Mouse (Mus musculus): Measurements from ENCODE around the gene Try5. TPM values are rescaled to one million over a fixed set of nuclear protein-coding genes. Genes with fewer than 3 reads are reported as not detected.
"Not testable (repeated sequence)": the region's sequence is repeated elsewhere in the genome, so short reads cannot be mapped to it uniquely, and the experiment has no call there.

Gene Try5
- polyA plus RNA-seq (2016; fragmentation: Nextera tagmentation; extraction: Ambion mirVana): not detected in 2 replicates

DNA sequence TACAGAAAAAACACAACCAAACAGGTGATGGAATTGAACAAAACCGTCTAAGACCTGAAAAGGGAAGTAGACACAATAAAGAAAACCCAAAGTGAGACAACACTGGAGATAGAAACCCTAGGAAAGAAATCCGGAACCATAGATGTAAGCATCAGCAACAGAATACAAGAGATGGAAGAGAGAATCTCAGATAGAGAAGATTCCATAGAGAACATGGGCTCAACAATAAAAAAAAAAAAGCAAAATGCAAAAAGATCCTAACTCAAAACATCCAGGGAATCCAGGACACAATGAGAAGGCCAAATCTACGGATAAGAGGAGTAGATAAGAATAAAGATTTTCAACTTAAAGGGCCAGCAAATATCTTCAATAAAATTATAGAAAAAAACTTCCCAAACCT is at the start of gene Try5:
TSS of gene Try5 (minus strand) at position 101 of the 400 bp plus-strand sequence.
- not testable (repeated sequence) for H3K36me3 ChIP-seq; H3K4me2 ChIP-seq (replicated peaks); H3K27ac ChIP-seq; H3K27me3 ChIP-seq; H3K9me3 ChIP-seq (replicated peaks); H3K4me3 ChIP-seq; H3K4me1 ChIP-seq; ATAC-seq (ENCODE audit: low FRiP score); H3K9ac ChIP-seq
- 75% methylated on average over 3 of the region's 3 CpGs for WGBS

DNA sequence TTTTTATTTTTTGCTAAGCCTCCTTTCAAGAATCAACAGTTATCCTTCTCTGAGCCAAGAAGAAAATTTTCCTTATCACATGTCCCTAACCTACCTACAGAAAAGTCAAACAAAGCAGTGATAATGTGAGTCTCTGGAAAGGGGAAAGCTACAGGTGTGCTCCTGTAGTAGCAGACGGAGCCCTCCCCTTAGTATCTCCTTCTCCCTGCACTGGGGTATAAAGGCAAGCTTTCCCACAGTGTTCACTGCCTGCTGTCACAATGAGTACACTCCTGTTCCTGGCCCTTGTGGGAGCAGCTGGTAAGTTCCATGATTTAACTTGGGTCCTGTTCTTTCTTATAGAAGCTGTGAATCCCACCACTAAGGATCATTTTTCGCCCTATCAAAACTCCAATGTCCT is 37.3 kb upstream of the Try5 start, which contains the start of gene Try10:
TSS of gene Try10 (plus strand) at position 174 of the 400 bp plus-strand sequence.
- no peak within 1 kb of the TSS for H3K4me2 ChIP-seq (replicated peaks)
- 79% methylated on average over 2 of the region's 2 CpGs for WGBS
- no peaks in the 10 kb centered on the region for H3K36me3 ChIP-seq

DNA sequence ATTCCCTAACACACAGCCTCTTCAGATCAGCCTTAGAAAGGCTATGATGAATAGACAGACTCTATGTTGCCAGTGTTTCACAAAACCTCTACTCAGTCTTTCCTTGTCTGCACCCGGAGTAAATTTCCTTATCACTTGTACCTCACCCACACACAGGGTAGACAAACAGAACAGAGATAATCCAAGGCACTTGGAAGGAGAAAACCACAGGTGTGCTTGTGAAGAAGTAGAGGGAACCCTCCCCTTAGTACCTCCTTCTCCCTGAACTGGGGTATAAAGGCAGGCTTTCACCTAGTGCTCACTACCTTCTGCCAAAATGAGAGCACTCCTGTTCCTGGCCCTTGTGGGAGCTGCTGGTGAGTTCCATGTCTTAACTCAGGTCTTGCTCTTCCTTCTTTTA is 14.7 kb downstream of the Try5 start, which contains the start of gene Try4:
TSS of gene Try4 (plus strand) at position 301 of the 400 bp plus-strand sequence.
- no peaks in the 10 kb centered on the region for H3K9me3 ChIP-seq (replicated peaks)
- H3K4me1 ChIP-seq: no peaks in the 10 kb centered on the region
- no peaks in the 10 kb centered on the region for H3K27me3 ChIP-seq
- no peak within 1 kb of the TSS for H3K9ac ChIP-seq
- 82% methylated on average over 1 of the region's 1 CpGs for WGBS
- H3K36me3 ChIP-seq: no peaks in the 10 kb centered on the region
- no peak within 1 kb of the TSS for H3K27ac ChIP-seq
- no peak for ATAC-seq (ENCODE audit: low FRiP score)
- H3K4me3 ChIP-seq: no peak within 1 kb of the TSS
- no peak within 1 kb of the TSS for H3K4me2 ChIP-seq (replicated peaks)

More for the DNA sequence above, 37.3 kb upstream of the Try5 start, which contains the start of gene Try10:
- ATAC-seq (ENCODE audit: low FRiP score): no peak
- no peak within 1 kb of the TSS for H3K4me3 ChIP-seq
- no peaks in the 10 kb centered on the region for H3K27me3 ChIP-seq
- no peak within 1 kb of the TSS for H3K27ac ChIP-seq
- H3K4me1 ChIP-seq: no peaks in the 10 kb centered on the region
- H3K9ac ChIP-seq: no peak within 1 kb of the TSS
- no peaks in the 10 kb centered on the region for H3K9me3 ChIP-seq (replicated peaks)

DNA sequence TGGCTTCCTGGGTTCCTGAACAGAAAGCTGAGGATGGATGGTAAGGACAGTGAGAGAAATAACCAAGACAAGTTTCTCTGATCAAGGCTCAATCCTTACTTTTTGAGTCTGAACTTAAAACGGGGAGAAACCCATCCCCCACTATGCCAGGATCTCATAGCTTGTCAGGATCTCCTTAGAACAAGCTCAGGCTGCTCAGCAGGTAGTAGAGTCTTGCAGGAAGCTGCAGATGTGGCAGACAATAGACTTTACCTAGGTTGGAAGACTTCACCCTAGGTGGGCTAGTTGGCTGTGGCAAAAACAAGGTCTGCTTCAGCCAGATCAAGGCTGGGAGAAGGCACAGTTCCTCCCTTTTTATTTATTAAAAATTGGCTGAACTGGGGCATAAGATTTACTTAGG is 18.4 kb downstream of the Try5 start:
- Histone ChIP-seq H3K9me3 (replicated peaks) (no peaks in the 10 kb centered on the region), H3K27ac (no peak overlapping the region), H3K4me1 (no peaks in the 10 kb centered on the region), H3K9ac (no peak overlapping the region), H3K4me3 (no peak overlapping the region), H3K36me3 (no peaks in the 10 kb centered on the region), H3K4me2 (replicated peaks) (no peak overlapping the region), H3K27me3 (no peaks in the 10 kb centered on the region)
- WGBS: 10% methylated on average over 1 of the region's 1 CpGs
- ATAC-seq (ENCODE audit: low FRiP score): no peak

DNA sequence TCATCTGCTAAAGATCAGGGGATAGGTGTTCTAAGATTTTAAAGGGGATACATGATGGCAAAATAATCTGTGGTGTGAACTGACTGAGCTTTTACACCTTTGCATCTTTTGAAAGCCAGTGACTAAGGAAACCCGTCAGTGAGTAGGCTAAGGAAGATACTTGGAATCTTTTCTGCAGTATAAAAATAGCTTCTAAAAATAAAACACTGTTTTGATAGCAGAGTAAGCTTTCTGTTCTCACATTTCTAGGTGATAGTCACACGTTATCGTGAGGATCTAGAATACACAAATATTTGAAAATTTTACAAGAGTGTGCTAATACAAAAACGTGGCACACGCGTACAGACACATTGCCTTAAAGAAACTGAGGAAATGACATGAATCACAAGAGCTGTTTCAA is 50.5 kb downstream of the Try5 start:
- H3K27me3 ChIP-seq: no peaks in the 10 kb centered on the region

DNA sequence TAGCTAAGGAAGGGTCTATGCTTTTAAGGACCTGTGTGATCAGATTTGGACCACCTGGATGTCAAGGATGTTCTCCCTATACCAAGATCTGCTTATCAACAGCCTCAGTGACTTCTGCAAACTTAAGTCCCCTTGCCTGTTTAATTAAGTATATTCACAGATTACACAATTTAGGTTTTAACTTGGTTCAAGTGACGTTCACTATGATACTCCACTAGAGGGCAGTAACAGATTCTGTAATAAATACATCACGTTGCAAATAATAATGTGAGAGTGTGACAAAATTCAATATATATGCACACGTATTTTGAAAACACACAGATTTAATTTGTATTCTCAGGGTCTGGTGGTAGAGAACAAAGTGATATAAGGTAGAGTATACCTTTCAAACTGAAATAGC is 53.8 kb downstream of the Try5 start:
- Histone ChIP-seq H3K4me2 (replicated peaks) (no peak overlapping the region), H3K4me1 (no peaks in the 10 kb centered on the region), H3K9ac (no peak overlapping the region), H3K27me3 (no peaks in the 10 kb centered on the region), H3K4me3 (no peak overlapping the region), H3K9me3 (replicated peaks) (no peaks in the 10 kb centered on the region), H3K27ac (no peak overlapping the region), H3K36me3 (no peaks in the 10 kb centered on the region)
- ATAC-seq (ENCODE audit: low FRiP score): no peak
- WGBS: 47% methylated on average over 3 of the region's 3 CpGs

More for the DNA sequence above, 50.5 kb downstream of the Try5 start:
- H3K4me2 ChIP-seq (replicated peaks): no peak overlapping the region
- no peaks in the 10 kb centered on the region for H3K36me3 ChIP-seq
- 88% methylated on average over 6 of the region's 6 CpGs for WGBS
- no peaks in the 10 kb centered on the region for H3K9me3 ChIP-seq (replicated peaks)
- no peaks in the 10 kb centered on the region for H3K4me1 ChIP-seq
- no peak overlapping the region for H3K4me3 ChIP-seq
- ATAC-seq (ENCODE audit: low FRiP score): no peak
- no peak overlapping the region for H3K27ac ChIP-seq
- H3K9ac ChIP-seq: no peak overlapping the region

Other genes with a start within 250 kb of the Try5 start
- not detected in 2 replicates for gene Try4, start 14.6 kb downstream of the Try5 start, polyA plus RNA-seq (2016; fragmentation: Nextera tagmentation; extraction: Ambion mirVana)
- gene Try10, start 37.3 kb upstream of the Try5 start, polyA plus RNA-seq (2016; fragmentation: Nextera tagmentation; extraction: Ambion mirVana): not detected in 2 replicates
- not detected in 2 replicates for gene Prss3, start 60.8 kb upstream of the Try5 start, polyA plus RNA-seq (2016; fragmentation: Nextera tagmentation; extraction: Ambion mirVana)
- not detected in 2 replicates for gene Gm5771, start 75.5 kb upstream of the Try5 start, polyA plus RNA-seq (2016; fragmentation: Nextera tagmentation; extraction: Ambion mirVana)
- 0.83 TPM in 1 of 2 replicates, not detected in the other for gene Gm10334, start 129.3 kb upstream of the Try5 start, polyA plus RNA-seq (2016; fragmentation: Nextera tagmentation; extraction: Ambion mirVana)
- not detected in 2 replicates for gene Prss1, start 142.1 kb upstream of the Try5 start, polyA plus RNA-seq (2016; fragmentation: Nextera tagmentation; extraction: Ambion mirVana)
- not detected in 2 replicates for gene Prss2, start 204.9 kb upstream of the Try5 start, polyA plus RNA-seq (2016; fragmentation: Nextera tagmentation; extraction: Ambion mirVana)